Mouse (Mus musculus): ENCODE results near the gene Gm10401.

DNA sequence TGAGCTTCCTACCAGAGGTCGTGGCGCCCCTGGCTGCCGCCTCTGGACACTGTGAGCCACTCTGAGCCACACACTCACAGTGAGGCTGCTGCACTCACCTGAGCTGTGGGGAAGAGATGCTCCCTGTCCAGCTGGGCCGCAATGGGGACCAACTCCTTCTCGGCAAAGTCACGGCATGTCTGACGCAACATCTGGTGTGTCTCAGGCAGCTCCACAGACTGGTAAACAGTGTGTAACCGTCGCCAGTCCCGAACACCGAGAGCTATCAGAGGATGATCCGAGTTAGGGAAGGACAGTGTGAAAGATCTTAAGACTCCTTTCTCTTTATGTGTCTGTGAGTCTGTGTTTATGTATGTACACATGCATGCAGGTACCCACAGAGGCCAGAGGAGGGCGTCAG, 19.4 kb upstream of the Gm10401 start:
- TF ChIP-seq POLR2A (IDR thresholded peaks at IDR 0.05; ENCODE audit: control insufficient read depth, extremely low read depth, insufficient read depth, low read length, poor library complexity) (no peak), CTCF (IDR thresholded peaks at IDR 0.05; ENCODE audit: borderline replicate concordance, control insufficient read depth, extremely low read depth, insufficient read depth, low read length, poor library complexity) (no peak)

Data from thymus, adult 2 months (tissue).